Mouse (Mus musculus) c-Kit-negative CD71-positive TER-119-positive erythroid progenitor cells, embryonic 14.5 days (primary cell): ENCODE measurements around the gene Arhgef17.

Experiments used
- DNase-seq: peaks from one replicate; pipeline ENCODE4 v3.0.0-alpha.2; 2013; ENCODE audit warnings: low read depth, low spot score

The Arhgef17 gene

GRCm38 (mm10) chr7:100876771-100877170 lies 55.1 kb downstream of the Arhgef17 start:
- no peak for DNase-seq

GRCm38 (mm10) chr7:100876293-100876692 lies 55.6 kb downstream of the Arhgef17 start:
- no peak for DNase-seq

- no peak for DNase-seq
Measured at GRCm38 (mm10) chr7:100875822-100876221, 56.1 kb downstream of the Arhgef17 start.

GRCm38 (mm10) chr7:100873197-100873596 lies 58.7 kb downstream of the Arhgef17 start:
- no peak for DNase-seq

- DNase-seq = no peak
Measured at GRCm38 (mm10) chr7:100871892-100872291, 60.0 kb downstream of the Arhgef17 start.

- DNase-seq = no peak
Measured at GRCm38 (mm10) chr7:100871355-100871754, 60.6 kb downstream of the Arhgef17 start.

GRCm38 (mm10) chr7:100869877-100870629 lies 61.9 kb downstream of the Arhgef17 start:
- DNase-seq = no peak

- no peak for DNase-seq
Measured at GRCm38 (mm10) chr7:100868551-100868950, 63.4 kb downstream of the Arhgef17 start.

- DNase-seq = peak; percentile 46
Measured at GRCm38 (mm10) chr7:100867561-100867960, 64.3 kb downstream of the Arhgef17 start.

- peak; percentile 69 for DNase-seq
Measured at GRCm38 (mm10) chr7:100866675-100867074, 65.2 kb downstream of the Arhgef17 start.

- DNase-seq = peak; percentile 90
Measured at GRCm38 (mm10) chr7:100862828-100863638, 68.9 kb downstream of the Arhgef17 start, which contains the start of gene Relt. TSS of gene Relt (minus strand) at chr7:100863446.

- no peak for DNase-seq
Measured at GRCm38 (mm10) chr7:100862353-100862752, 69.6 kb downstream of the Arhgef17 start.

- no peak for DNase-seq
Measured at GRCm38 (mm10) chr7:100861209-100861608, 70.7 kb downstream of the Arhgef17 start.

GRCm38 (mm10) chr7:100860450-100860849 lies 71.5 kb downstream of the Arhgef17 start:
- DNase-seq = no peak

- no peak for DNase-seq
Measured at GRCm38 (mm10) chr7:100855795-100856573, 75.9 kb downstream of the Arhgef17 start.

- no peak for DNase-seq
Measured at GRCm38 (mm10) chr7:100855300-100855699, 76.6 kb downstream of the Arhgef17 start.

GRCm38 (mm10) chr7:100854861-100855260 lies 77.0 kb downstream of the Arhgef17 start:
- no peak for DNase-seq

GRCm38 (mm10) chr7:100854137-100854814 lies 77.6 kb downstream of the Arhgef17 start:
- DNase-seq = no peak

GRCm38 (mm10) chr7:100853396-100853795 lies 78.5 kb downstream of the Arhgef17 start:
- DNase-seq = no peak

GRCm38 (mm10) chr7:100851481-100852356 lies 80.2 kb downstream of the Arhgef17 start:
- DNase-seq = no peak
